Mouse (Mus musculus) regulatory T cell (primary cell): ENCODE results near the gene Btn2a2.

Experiments used
- in situ Hi-C: fragments of 300-600 bp; cut with MboI, MseI; formaldehyde crosslinking; loops from one replicate; pipeline ENCODE4 v1.15.1; 2025; ENCODE audit warnings: high pct_unique_total_duplicates

The Btn2a2 gene

GRCm38 (mm10) chr13:23453362-23453862 is 35.2 kb downstream of the Btn2a2 start:
- in situ Hi-C loops: loop anchor here (10.0 kb wide), 1 partner anchor 1181 kb away; no protein-coding TSS in a partner anchor

GRCm38 (mm10) chr13:23450398-23450797 is 38.3 kb downstream of the Btn2a2 start:
- in situ Hi-C loops: loop anchor here (10.0 kb wide), 1 partner anchor 1184 kb away; no protein-coding TSS in a partner anchor

- in situ Hi-C loops: loop anchor here (5.0 to 10.0 kb wide), 2 partner anchors 1185 to 1422 kb away; no protein-coding TSS in a partner anchor
Measured at GRCm38 (mm10) chr13:23449235-23450095, 39.2 kb downstream of the Btn2a2 start.

GRCm38 (mm10) chr13:23448758-23449157 is 39.9 kb downstream of the Btn2a2 start:
- in situ Hi-C loops: loop anchor here (5.0 kb wide), 1 partner anchor 1421 kb away; no protein-coding TSS in a partner anchor

- in situ Hi-C loops: loop anchor here (5.0 kb wide), 1 partner anchor 1419 kb away; no protein-coding TSS in a partner anchor
Measured at GRCm38 (mm10) chr13:23446498-23446952, 42.1 kb downstream of the Btn2a2 start.

- in situ Hi-C loops: loop anchor here (5.0 kb wide), 1 partner anchor 1418 kb away; no protein-coding TSS in a partner anchor
Measured at GRCm38 (mm10) chr13:23445561-23446320, 42.9 kb downstream of the Btn2a2 start.

GRCm38 (mm10) chr13:23445156-23445555 is 43.5 kb downstream of the Btn2a2 start:
- in situ Hi-C loops: loop anchor here (5.0 kb wide), 1 partner anchor 1418 kb away; no protein-coding TSS in a partner anchor

GRCm38 (mm10) chr13:23444451-23444850 is 44.2 kb downstream of the Btn2a2 start:
- in situ Hi-C loops: no loop called here

GRCm38 (mm10) chr13:23439901-23440300 is 48.8 kb downstream of the Btn2a2 start:
- in situ Hi-C loops: loop anchor here (5.0 kb wide), 1 partner anchor 1518 kb away; no protein-coding TSS in a partner anchor

- in situ Hi-C loops: loop anchor here (5.0 kb wide), 1 partner anchor 1516 kb away; no protein-coding TSS in a partner anchor
Measured at GRCm38 (mm10) chr13:23438521-23438920, 50.1 kb downstream of the Btn2a2 start.

- in situ Hi-C loops: loop anchor here (5.0 kb wide), 1 partner anchor 1516 kb away; no protein-coding TSS in a partner anchor
Measured at GRCm38 (mm10) chr13:23437908-23438307, 50.7 kb downstream of the Btn2a2 start.

- in situ Hi-C loops: loop anchor here (5.0 kb wide), 1 partner anchor 1515 kb away; no protein-coding TSS in a partner anchor
Measured at GRCm38 (mm10) chr13:23436861-23437822, 51.5 kb downstream of the Btn2a2 start.

GRCm38 (mm10) chr13:23436231-23436661 is 52.4 kb downstream of the Btn2a2 start:
- in situ Hi-C loops: loop anchor here (5.0 kb wide), 1 partner anchor 1514 kb away; no protein-coding TSS in a partner anchor

- in situ Hi-C loops: loop anchor here (5.0 kb wide), 1 partner anchor 1513 kb away; no protein-coding TSS in a partner anchor
Measured at GRCm38 (mm10) chr13:23435676-23436075, 53.0 kb downstream of the Btn2a2 start.

- in situ Hi-C loops: loop anchor here (5.0 kb wide), 1 partner anchor 1513 kb away; no protein-coding TSS in a partner anchor
Measured at GRCm38 (mm10) chr13:23435241-23435640, 53.4 kb downstream of the Btn2a2 start.

GRCm38 (mm10) chr13:23434426-23434825 is 54.2 kb downstream of the Btn2a2 start:
- in situ Hi-C loops: loop anchor here (5.0 kb wide), 1 partner anchor 88 kb away; no protein-coding TSS in a partner anchor

GRCm38 (mm10) chr13:23433801-23434200 is 54.9 kb downstream of the Btn2a2 start:
- in situ Hi-C loops: loop anchor here (5.0 kb wide), 1 partner anchor 88 kb away; no protein-coding TSS in a partner anchor

- in situ Hi-C loops: loop anchor here (5.0 kb wide), 1 partner anchor 89 kb away; no protein-coding TSS in a partner anchor
Measured at GRCm38 (mm10) chr13:23433206-23433605, 55.5 kb downstream of the Btn2a2 start.

GRCm38 (mm10) chr13:23432562-23433201 is 56.0 kb downstream of the Btn2a2 start:
- in situ Hi-C loops: loop anchor here (5.0 kb wide), 1 partner anchor 90 kb away; no protein-coding TSS in a partner anchor
